Mouse (Mus musculus) Patski (cell line): ENCODE measurements at regions not wholly inside any gene's neighbourhood (a gene's known extent, or its start where the extent isn't known, plus 50 kb on each side); places are given as distances from the start of the nearest gene placed in this dataset.
A peak's percentile ranks its signal among the peaks of the same experiment; 100 is the strongest.

Experiments
- ATAC-seq: fragments of 100-300 bp; one replicate; pipeline ENCODE4 v1.8.0; 2021
- CTCF ChIA-PET: fragments of 350-600 bp; sonication (Branson Sonifier 250); formaldehyde crosslinking; loops from one replicate; lab custom pipeline; 2022; ENCODE audit warnings: inconsistent platforms; lab: Charles Lee
- POLR2A ChIA-PET: fragments of 350-600 bp; sonication (Branson Sonifier 250); formaldehyde crosslinking; loops from one replicate; lab custom pipeline; 2022; ENCODE audit warnings: antibody characterized with exemption, inconsistent platforms; lab: Charles Lee
- DNase-seq: peaks from one replicate; pipeline ENCODE4 v3.0.0-alpha.2; 2011; ENCODE audit warnings: low read depth, low spot score
- H3K27me3 ChIP-seq: fragments of 371-371 bp; one replicate; pipeline ENCODE4 v1.5.1; 2021
- CTCF ChIP-seq: fragments of 100-300 bp; IDR thresholded peaks from one replicate; pipeline ENCODE4 v1.5.1; 2021
- in situ Hi-C: fragments of 300-500 bp; cut with MboI; formaldehyde crosslinking; loops from 3 replicates; pipeline ENCODE4 v1.11.1; 2018; ENCODE audit warnings: low pct_unique_long_range_greater_than_20kb, mixed read lengths

- ATAC-seq (no peak), DNase-seq (no peak)
- H3K27me3 ChIP-seq: no peaks in the 10 kb centered on the region
- no peak for TF ChIP-seq CTCF
- CTCF ChIA-PET: no interaction called here
- POLR2A ChIA-PET: interaction anchor here (0.7 kb wide), 1 partner anchor 57 kb away, joined by 5 read pairs; no protein-coding TSS in a partner anchor
- in situ Hi-C loops: no loop called here
Observed at GRCm38 (mm10) chr17:4281451-4281850, 585.4 kb upstream of the Nox3 start.

- ChIA-PET CTCF (no interaction called here), POLR2A (no interaction called here)
- no peaks in the 10 kb centered on the region for H3K27me3 ChIP-seq
- TF ChIP-seq CTCF: no peak
- no peak for DNase-seq
- no peak for ATAC-seq
- in situ Hi-C loops: no loop called here
Observed at GRCm38 (mm10) chr17:4291418-4291817, 595.4 kb upstream of the Nox3 start.

GRCm38 (mm10) chr17:4296521-4297155 is 600.6 kb upstream of the Nox3 start:
- in situ Hi-C loops: no loop called here
- CTCF ChIA-PET: interaction anchor here (0.9 to 1.4 kb wide), 3 partner anchors 8 to 14 kb away, joined by 3 to 4 read pairs (median 3); no protein-coding TSS in a partner anchor
- TF ChIP-seq CTCF: no peak
- DNase-seq (no peak), ATAC-seq (no peak)
- POLR2A ChIA-PET: no interaction called here
- no peaks in the 10 kb centered on the region for H3K27me3 ChIP-seq

- in situ Hi-C loops: no loop called here
- ATAC-seq (no peak), DNase-seq (no peak)
- no peaks in the 10 kb centered on the region for H3K27me3 ChIP-seq
- TF ChIP-seq CTCF: no peak
- POLR2A ChIA-PET: no interaction called here
- CTCF ChIA-PET: interaction anchor here (0.9 to 1.4 kb wide), 3 partner anchors 9 to 13 kb away, joined by 3 to 4 read pairs (median 3); no protein-coding TSS in a partner anchor
Observed at GRCm38 (mm10) chr17:4297156-4297535, 601.1 kb upstream of the Nox3 start.

GRCm38 (mm10) chr17:4301142-4301853 is 605.2 kb upstream of the Nox3 start:
- ChIA-PET POLR2A (no interaction called here), CTCF (no interaction called here)
- in situ Hi-C loops: no loop called here
- ATAC-seq (no peak), DNase-seq (no peak)
- no peaks in the 10 kb centered on the region for H3K27me3 ChIP-seq
- peak; percentile 22 for TF ChIP-seq CTCF

GRCm38 (mm10) chr17:4311785-4312379 is 615.8 kb upstream of the Nox3 start:
- H3K27me3 ChIP-seq: peaks cover 14% of the 10 kb centered on the region
- DNase-seq (no peak), ATAC-seq (no peak)
- TF ChIP-seq CTCF: no peak
- in situ Hi-C loops: no loop called here
- ChIA-PET POLR2A (no interaction called here), CTCF (no interaction called here)

- ChIA-PET POLR2A (no interaction called here), CTCF (no interaction called here)
- in situ Hi-C loops: no loop called here
- H3K27me3 ChIP-seq: peaks cover 5% of the 10 kb centered on the region
- TF ChIP-seq CTCF: no peak
- no peak for ATAC-seq
- DNase-seq: no peak
Observed at GRCm38 (mm10) chr17:4319141-4319540, 623.1 kb upstream of the Nox3 start.

- in situ Hi-C loops: no loop called here
- DNase-seq: no peak
- no peak for ATAC-seq
- CTCF ChIA-PET: no interaction called here
- H3K27me3 ChIP-seq: no peaks in the 10 kb centered on the region
- POLR2A ChIA-PET: no interaction called here
- TF ChIP-seq CTCF: no peak
Observed at GRCm38 (mm10) chr17:4328810-4329209, 632.7 kb upstream of the Nox3 start.

GRCm38 (mm10) chr17:4331650-4332049 is 635.6 kb upstream of the Nox3 start:
- ATAC-seq: no peak
- no peaks in the 10 kb centered on the region for H3K27me3 ChIP-seq
- CTCF ChIA-PET: no interaction called here
- DNase-seq: no peak
- TF ChIP-seq CTCF: no peak
- in situ Hi-C loops: no loop called here
- POLR2A ChIA-PET: interaction anchor here (1.2 kb wide), 1 partner anchor 11 kb away, joined by 3 read pairs; no protein-coding TSS in a partner anchor

GRCm38 (mm10) chr17:4333091-4333490 is 637.0 kb upstream of the Nox3 start:
- POLR2A ChIA-PET: interaction anchor here (0.7 kb wide), 1 partner anchor 22 kb away, joined by 6 read pairs; no protein-coding TSS in a partner anchor
- TF ChIP-seq CTCF: no peak
- no peak for DNase-seq
- ATAC-seq: no peak
- no peaks in the 10 kb centered on the region for H3K27me3 ChIP-seq
- in situ Hi-C loops: no loop called here
- CTCF ChIA-PET: interaction anchor here (1.5 kb wide), 1 partner anchor 8 kb away, joined by 3 read pairs; no protein-coding TSS in a partner anchor

- no peaks in the 10 kb centered on the region for H3K27me3 ChIP-seq
- ChIA-PET CTCF (no interaction called here), POLR2A (no interaction called here)
- no peak for DNase-seq
- in situ Hi-C loops: no loop called here
- ATAC-seq: no peak
- no peak for TF ChIP-seq CTCF
Observed at GRCm38 (mm10) chr17:4353018-4353417, 641.1 kb upstream of the Arid1b start.
